Mouse (Mus musculus): ENCODE data around the gene Lcn8. TPM values are rescaled to one million over a fixed set of nuclear protein-coding genes. Genes with fewer than 3 reads are reported as not detected.

The Lcn8 gene
- polyA plus RNA-seq, 1 experiment from 2014 or later: not detected

GRCm38 (mm10) chr2:25620852-25621228, 32.1 kb upstream of the Lcn8 start:
- no peak for ATAC-seq (replicated peaks; ENCODE audit: low FRiP score, low read depth)
- H3K27ac ChIP-seq: peak overlapping the region; percentile 76

GRCm38 (mm10) chr2:25621229-25622200, 31.4 kb upstream of the Lcn8 start, which contains the start of gene Tmem141:
Gene Tmem141, minus strand, starts transcription at chr2:25622005.
- H3K9ac ChIP-seq (ENCODE audit: low read depth, low read length): peak within 1 kb of the TSS; percentile 51
- DNase-seq (ENCODE audit: low spot score) (peak; percentile 90), ATAC-seq (replicated peaks; ENCODE audit: low FRiP score, low read depth) (peak; percentile 92)
- TF ChIP-seq CTCF (IDR thresholded peaks at IDR 0.05; ENCODE audit: low read depth): peak; percentile 76
- H3K4me2 ChIP-seq (ENCODE audit: low read length): peak within 1 kb of the TSS; percentile 69
- H3K9me3 ChIP-seq (replicated peaks; ENCODE audit: low read length): no peaks in the 10 kb centered on the region
- no peaks in the 10 kb centered on the region for H3K27me3 ChIP-seq (ENCODE audit: insufficient read depth, low read length)
- H3K27ac ChIP-seq: peak within 1 kb of the TSS; percentile 76
- peaks cover 4% of the 10 kb centered on the region; the same call in 1 of the 2 replicates for H3K4me1 ChIP-seq (replicated peaks; ENCODE audit: insufficient read depth, low read length)
- H3K36me3 ChIP-seq (ENCODE audit: insufficient read depth, low read length): no peaks in the 10 kb centered on the region
- 5% methylated on average over 34 of the region's 34 CpGs for WGBS
- peak within 1 kb of the TSS; percentile 32 for H3K4me3 ChIP-seq (replicated peaks; ENCODE audit: low read depth, low read length)

More at GRCm38 (mm10) chr2:25620852-25621228, 32.1 kb upstream of the Lcn8 start:
- no peak for DNase-seq (ENCODE audit: low spot score)
- H3K9me3 ChIP-seq (replicated peaks; ENCODE audit: low read length): no peaks in the 10 kb centered on the region
- WGBS: 79% methylated on average over 4 of the region's 4 CpGs
- H3K9ac ChIP-seq (ENCODE audit: low read depth, low read length): no peak overlapping the region
- H3K4me3 ChIP-seq (replicated peaks; ENCODE audit: low read depth, low read length): no peak overlapping the region
- no peak for TF ChIP-seq CTCF (IDR thresholded peaks at IDR 0.05; ENCODE audit: low read depth)
- peak overlapping the region; percentile 69; the same call in 1 of the 2 replicates for H3K4me2 ChIP-seq (ENCODE audit: low read length)
- peaks cover 11% of the 10 kb centered on the region for H3K4me1 ChIP-seq (replicated peaks; ENCODE audit: insufficient read depth, low read length)
- no peaks in the 10 kb centered on the region for H3K36me3 ChIP-seq (ENCODE audit: insufficient read depth, low read length)
- 0 out of 2 replicates have a peak, but pooled peaks cover 3% of the 10 kb centered on the region for H3K27me3 ChIP-seq (ENCODE audit: insufficient read depth, low read length)

GRCm38 (mm10) chr2:25625986-25626385, 26.9 kb upstream of the Lcn8 start:
- no peak for ATAC-seq (replicated peaks; ENCODE audit: low FRiP score, low read depth)
- TF ChIP-seq CTCF (IDR thresholded peaks at IDR 0.05; ENCODE audit: low read depth): no peak
- WGBS: 35% methylated on average over 5 of the region's 5 CpGs
- H3K4me3 ChIP-seq (replicated peaks; ENCODE audit: low read depth, low read length): no peak overlapping the region
- H3K4me1 ChIP-seq (replicated peaks; ENCODE audit: insufficient read depth, low read length): peaks cover under 1% of the 10 kb centered on the region; the same call in 1 of the 2 replicates
- no peak for DNase-seq (ENCODE audit: low spot score)
- H3K27me3 ChIP-seq (ENCODE audit: insufficient read depth, low read length): no peaks in the 10 kb centered on the region
- no peak overlapping the region for H3K27ac ChIP-seq
- no peak overlapping the region for H3K9ac ChIP-seq (ENCODE audit: low read depth, low read length)
- no peak overlapping the region for H3K4me2 ChIP-seq (ENCODE audit: low read length)
- H3K36me3 ChIP-seq (ENCODE audit: insufficient read depth, low read length): no peaks in the 10 kb centered on the region
- H3K9me3 ChIP-seq (replicated peaks; ENCODE audit: low read length): no peaks in the 10 kb centered on the region

GRCm38 (mm10) chr2:25627811-25628210, 25.1 kb upstream of the Lcn8 start, which contains the start of gene Fcna:
Gene Fcna, minus strand, starts transcription at chr2:25628030.
- TF ChIP-seq CTCF (IDR thresholded peaks at IDR 0.05; ENCODE audit: low read depth): no peak

GRCm38 (mm10) chr2:25628738-25629137, 24.2 kb upstream of the Lcn8 start:
- no peak for DNase-seq (ENCODE audit: low spot score)
- H3K4me1 ChIP-seq (replicated peaks; ENCODE audit: insufficient read depth, low read length): no peaks in the 10 kb centered on the region
- TF ChIP-seq CTCF (IDR thresholded peaks at IDR 0.05; ENCODE audit: low read depth): no peak
- no peaks in the 10 kb centered on the region for H3K27me3 ChIP-seq (ENCODE audit: insufficient read depth, low read length)
- WGBS: 24% methylated on average over 4 of the region's 4 CpGs
- H3K4me2 ChIP-seq (ENCODE audit: low read length): no peak overlapping the region
- H3K9ac ChIP-seq (ENCODE audit: low read depth, low read length): no peak overlapping the region
- ATAC-seq (replicated peaks; ENCODE audit: low FRiP score, low read depth): no peak
- H3K36me3 ChIP-seq (ENCODE audit: insufficient read depth, low read length): no peaks in the 10 kb centered on the region
- no peak overlapping the region for H3K27ac ChIP-seq
- no peak overlapping the region for H3K4me3 ChIP-seq (replicated peaks; ENCODE audit: low read depth, low read length)
- no peaks in the 10 kb centered on the region for H3K9me3 ChIP-seq (replicated peaks; ENCODE audit: low read length)

More at GRCm38 (mm10) chr2:25627811-25628210, 25.1 kb upstream of the Lcn8 start, which contains the start of gene Fcna:
- no peak within 1 kb of the TSS for H3K4me3 ChIP-seq (replicated peaks; ENCODE audit: low read depth, low read length)
- H3K27ac ChIP-seq: no peak within 1 kb of the TSS
- 88% methylated on average over 6 of the region's 6 CpGs for WGBS
- no peak within 1 kb of the TSS for H3K4me2 ChIP-seq (ENCODE audit: low read length)
- no peak for ATAC-seq (replicated peaks; ENCODE audit: low FRiP score, low read depth)
- H3K9me3 ChIP-seq (replicated peaks; ENCODE audit: low read length): no peaks in the 10 kb centered on the region
- no peak for DNase-seq (ENCODE audit: low spot score)
- H3K27me3 ChIP-seq (ENCODE audit: insufficient read depth, low read length): no peaks in the 10 kb centered on the region
- no peaks in the 10 kb centered on the region for H3K36me3 ChIP-seq (ENCODE audit: insufficient read depth, low read length)
- H3K9ac ChIP-seq (ENCODE audit: low read depth, low read length): no peak within 1 kb of the TSS
- no peaks in the 10 kb centered on the region for H3K4me1 ChIP-seq (replicated peaks; ENCODE audit: insufficient read depth, low read length)

GRCm38 (mm10) chr2:25633616-25634015, 19.3 kb upstream of the Lcn8 start:
- Histone ChIP-seq H3K4me3 (replicated peaks; ENCODE audit: low read depth, low read length) (no peak overlapping the region), H3K27me3 (ENCODE audit: insufficient read depth, low read length) (no peaks in the 10 kb centered on the region), H3K36me3 (ENCODE audit: insufficient read depth, low read length) (no peaks in the 10 kb centered on the region), H3K9me3 (replicated peaks; ENCODE audit: low read length) (no peaks in the 10 kb centered on the region), H3K4me1 (replicated peaks; ENCODE audit: insufficient read depth, low read length) (no peaks in the 10 kb centered on the region), H3K9ac (ENCODE audit: low read depth, low read length) (no peak overlapping the region), H3K27ac (no peak overlapping the region), H3K4me2 (ENCODE audit: low read length) (no peak overlapping the region)
- WGBS: 78% methylated on average over 3 of the region's 3 CpGs
- ATAC-seq (replicated peaks; ENCODE audit: low FRiP score, low read depth) (no peak), DNase-seq (ENCODE audit: low spot score) (no peak)
- no peak for TF ChIP-seq CTCF (IDR thresholded peaks at IDR 0.05; ENCODE audit: low read depth)

All from kidney, postnatal 0 days (tissue).